26 mouse cellular contexts compared by ENCODE assay signal in the genomic region with DNA sequence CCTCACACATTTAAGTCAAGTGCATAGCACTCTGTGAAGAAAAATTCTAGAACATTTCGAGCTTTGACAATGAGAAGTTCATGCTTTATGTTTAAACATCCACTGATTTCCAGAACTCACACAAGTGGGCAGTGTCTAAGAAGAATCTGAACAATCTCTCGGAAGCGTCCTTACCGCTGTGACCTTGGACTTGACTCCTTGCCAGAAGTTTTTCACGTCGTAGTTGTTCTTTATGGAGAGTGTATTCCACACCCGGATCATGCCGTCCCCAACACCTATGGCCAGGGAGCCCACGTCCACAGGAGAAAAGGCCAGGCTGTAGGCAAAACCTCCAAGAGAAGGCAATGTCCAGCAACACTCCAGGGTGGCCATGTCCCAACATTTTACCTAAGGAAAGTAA.
"Had no signal": no experiment of that assay in that cellular context is flagged by ENCODE, and none has a peak within 500 bp of the region (broad histone marks: within the 10 kb centered on the region; RNA-seq: fewer than 3 reads in every experiment).

No protein-coding gene starts in this region.

- H3K4me1 ChIP-seq: heart, embryonic 15.5 days; hindbrain, embryonic 10.5 days; hindbrain, embryonic 12.5 days; intestine, embryonic 15.5 days; limb, embryonic 10.5 days; limb, embryonic 12.5 days had no signal

- H3K27me3 ChIP-seq: heart, embryonic 15.5 days; hindbrain, embryonic 12.5 days; intestine, embryonic 15.5 days; limb, embryonic 12.5 days; liver, embryonic 13.5 days had no signal

- H3K4me3 ChIP-seq: gastrocnemius, adult 2 months; heart, adult 2 months; heart, embryonic 15.5 days; hindbrain, embryonic 10.5 days; hindbrain, embryonic 12.5 days; intestine, embryonic 15.5 days; layer of hippocampus, adult 2 months; left cerebral cortex, adult 2 months; limb, embryonic 10.5 days; limb, embryonic 12.5 days; liver, embryonic 13.5 days had no signal

- H3K4me2 ChIP-seq: heart, embryonic 11.5 days; heart, embryonic 15.5 days; hindbrain, embryonic 12.5 days; hindbrain, embryonic 14.5 days; intestine, embryonic 15.5 days; limb, embryonic 12.5 days; liver, embryonic 11.5 days; liver, embryonic 13.5 days had no signal

- H3K27ac ChIP-seq: gastrocnemius, adult 2 months; heart, adult 2 months; heart, embryonic 15.5 days; hindbrain, embryonic 10.5 days; hindbrain, embryonic 12.5 days; hindbrain, embryonic 14.5 days; intestine, embryonic 15.5 days; layer of hippocampus, adult 2 months; left cerebral cortex, adult 2 months; limb, embryonic 10.5 days; limb, embryonic 12.5 days; liver, embryonic 13.5 days had no signal

- H3K9me3 ChIP-seq: heart, embryonic 15.5 days; hindbrain, embryonic 10.5 days; hindbrain, embryonic 12.5 days; intestine, embryonic 15.5 days; limb, embryonic 10.5 days; limb, embryonic 12.5 days; liver, embryonic 13.5 days had no signal

- H3K9ac ChIP-seq: heart, embryonic 15.5 days; hindbrain, embryonic 12.5 days; hindbrain, embryonic 14.5 days; intestine, embryonic 15.5 days; limb, embryonic 12.5 days; liver, embryonic 13.5 days had no signal

- ATAC-seq: hindbrain, embryonic 16.5 days; inflammation-experienced regulatory T-cells, adult 6 months; intestine, embryonic 15.5 days; intestine, postnatal 0 days had no signal

- DNase-seq: gastrocnemius, adult 2 months; gastrocnemius, postnatal 10 days; gastrocnemius, postnatal 25 days; heart, adult 2 months; heart, postnatal 4 days; kidney, adult 18-20 months; kidney, adult 8-10 months; kidney, postnatal 10 days; kidney, postnatal 25 days; kidney, postnatal 4 days; liver; liver, embryonic 13.5 days had no signal
